Mouse (Mus musculus): ENCODE data around the gene Lrrc39. TPM values are rescaled to one million over a fixed set of nuclear protein-coding genes. Genes with fewer than 3 reads are reported as not detected.

Lrrc39 gene
- polyA plus RNA-seq, 1 experiment: 38.1 TPM

Other genes with a start within 250 kb of the Lrrc39 start
- 2.7 and 4.2 TPM in 2 replicates for gene Cdc14a, start 138.9 kb upstream of the Lrrc39 start, polyA plus RNA-seq (2012; ENCODE audit: insufficient read depth, insufficient read length, missing spikeins)
- 31.1 and 31.3 TPM in 2 replicates for gene Rtca, start 54.8 kb upstream of the Lrrc39 start, polyA plus RNA-seq (2012; ENCODE audit: insufficient read depth, insufficient read length, missing spikeins)
- 127 and 150 TPM in 2 replicates for gene Dbt, start 49.9 kb upstream of the Lrrc39 start, polyA plus RNA-seq (2012; ENCODE audit: insufficient read depth, insufficient read length, missing spikeins)
- gene Sass6, start 32.0 kb downstream of the Lrrc39 start, polyA plus RNA-seq (2012; ENCODE audit: insufficient read depth, insufficient read length, missing spikeins): 0.87 and 1.6 TPM in 2 replicates
- 6.0 and 7.5 TPM in 2 replicates for gene Trmt13, start 51.6 kb downstream of the Lrrc39 start, polyA plus RNA-seq (2012; ENCODE audit: insufficient read depth, insufficient read length, missing spikeins)
- 20.5 and 29.8 TPM in 2 replicates for gene Mfsd14a, start 99.7 kb downstream of the Lrrc39 start, polyA plus RNA-seq (2012; ENCODE audit: insufficient read depth, insufficient read length, missing spikeins)
- not detected in 2 replicates for gene Gm43191, start 118.3 kb downstream of the Lrrc39 start, polyA plus RNA-seq (2012; ENCODE audit: insufficient read depth, insufficient read length, missing spikeins)
- 9.6 and 12.6 TPM in 2 replicates for gene Slc35a3, start 149.9 kb downstream of the Lrrc39 start, polyA plus RNA-seq (2012; ENCODE audit: insufficient read depth, insufficient read length, missing spikeins)
- 68.4 and 87.7 TPM in 2 replicates for gene Agl, start 245.2 kb downstream of the Lrrc39 start, polyA plus RNA-seq (2012; ENCODE audit: insufficient read depth, insufficient read length, missing spikeins)